11 mouse cellular contexts compared by ENCODE assay signal in genomic region chr10:99197607-99198305, GRCm38 (mm10).
DNase-seq lines count a peak whose midpoint lies in the region; ATAC-seq lines count a peak whose summit lies in the region.
"Had no signal": no experiment of that assay in that cellular context is flagged by ENCODE, and none has a peak within 500 bp of the region (broad histone marks: within the 10 kb centered on the region; RNA-seq: fewer than 3 reads in every experiment).

No protein-coding gene starts in this region.

- peak overlapping the region; percentile 68 for H3K27ac ChIP-seq in midbrain, embryonic 10.5 days (replicated peaks)
- H3K27ac ChIP-seq in midbrain, embryonic 16.5 days (ENCODE audit: low read length): no peak overlapping the region
- peak overlapping the region; percentile 43; the same call in 1 of the 2 replicates for H3K27ac ChIP-seq in forebrain, embryonic 12.5 days
- no peak overlapping the region for H3K27ac ChIP-seq in liver, embryonic 13.5 days
- H3K27ac ChIP-seq in limb, embryonic 10.5 days: no peak overlapping the region
- H3K27ac ChIP-seq: embryonic facial prominence, embryonic 13.5 days; kidney, postnatal 0 days; limb, embryonic 15.5 days had no signal

- H3K4me1 ChIP-seq in midbrain, embryonic 10.5 days: peaks cover 43% of the 10 kb centered on the region
- H3K4me1 ChIP-seq in midbrain, embryonic 16.5 days (ENCODE audit: control insufficient read depth, insufficient read depth, low read length): peaks cover 7% of the 10 kb centered on the region
- peaks cover 23% of the 10 kb centered on the region for H3K4me1 ChIP-seq in forebrain, embryonic 12.5 days
- peaks cover 42% of the 10 kb centered on the region for H3K4me1 ChIP-seq in liver, embryonic 13.5 days (replicated peaks)
- H3K4me1 ChIP-seq in limb, embryonic 10.5 days: peaks cover 57% of the 10 kb centered on the region

- H3K36me3 ChIP-seq in midbrain, embryonic 10.5 days: peaks cover 19% of the 10 kb centered on the region
- H3K36me3 ChIP-seq in midbrain, embryonic 16.5 days (ENCODE audit: control insufficient read depth, insufficient read depth, low read length): no peaks in the 10 kb centered on the region
- no peaks in the 10 kb centered on the region for H3K36me3 ChIP-seq in forebrain, embryonic 12.5 days (replicated peaks)
- no peaks in the 10 kb centered on the region for H3K36me3 ChIP-seq in liver, embryonic 13.5 days
- peaks cover 14% of the 10 kb centered on the region; the same call in 1 of the 2 replicates for H3K36me3 ChIP-seq in limb, embryonic 10.5 days

- WGBS in midbrain, embryonic 10.5 days: 74% methylated on average over 9 of the region's 9 CpGs
- 27% methylated on average over 9 of the region's 9 CpGs for WGBS in midbrain, embryonic 16.5 days
- 61% methylated on average over 9 of the region's 9 CpGs for WGBS in forebrain, embryonic 12.5 days
- 40% methylated on average over 9 of the region's 9 CpGs for WGBS in liver, embryonic 13.5 days (ENCODE audit: insufficient replicate concordance)
- WGBS in limb, embryonic 10.5 days: 84% methylated on average over 9 of the region's 9 CpGs

- no peak overlapping the region for H3K9ac ChIP-seq in midbrain, embryonic 16.5 days (ENCODE audit: low read depth, low read length)
- H3K9ac ChIP-seq in forebrain, embryonic 12.5 days: no peak overlapping the region
- no peak overlapping the region for H3K9ac ChIP-seq in liver, embryonic 13.5 days
- H3K9ac ChIP-seq: embryonic facial prominence, embryonic 13.5 days; limb, embryonic 15.5 days had no signal

- DNase-seq in midbrain, embryonic 10.5 days (ENCODE audit: low spot score): no peak
- DNase-seq in liver, embryonic 13.5 days: peak; percentile 28
- DNase-seq in limb, embryonic 10.5 days (ENCODE audit: low spot score): no peak
- DNase-seq in layer of hippocampus, adult 8-10 months (ENCODE audit: low spot score in 2 of 2): no peak

- no peaks in the 10 kb centered on the region for H3K27me3 ChIP-seq in midbrain, embryonic 10.5 days (ENCODE audit: low read depth, poor library complexity, severe bottlenecking)
- H3K27me3 ChIP-seq in midbrain, embryonic 16.5 days (ENCODE audit: control insufficient read depth, insufficient read depth, low read depth, low read length): no peaks in the 10 kb centered on the region
- H3K27me3 ChIP-seq in forebrain, embryonic 12.5 days: no peaks in the 10 kb centered on the region
- no peaks in the 10 kb centered on the region for H3K27me3 ChIP-seq in liver, embryonic 13.5 days
- no peaks in the 10 kb centered on the region for H3K27me3 ChIP-seq in limb, embryonic 10.5 days (ENCODE audit: low read depth, poor library complexity, severe bottlenecking)
- H3K27me3 ChIP-seq: embryonic facial prominence, embryonic 13.5 days; limb, embryonic 15.5 days had no signal

- H3K4me3 ChIP-seq in midbrain, embryonic 10.5 days: no peak overlapping the region
- H3K4me3 ChIP-seq in midbrain, embryonic 16.5 days (ENCODE audit: low read depth, low read length): no peak overlapping the region
- no peak overlapping the region for H3K4me3 ChIP-seq in forebrain, embryonic 12.5 days (replicated peaks)
- no peak overlapping the region for H3K4me3 ChIP-seq in liver, embryonic 13.5 days (replicated peaks)
- no peak overlapping the region for H3K4me3 ChIP-seq in limb, embryonic 10.5 days
- H3K4me3 ChIP-seq: embryonic facial prominence, embryonic 13.5 days; limb, embryonic 15.5 days had no signal

- no peak overlapping the region for H3K4me2 ChIP-seq in midbrain, embryonic 16.5 days (ENCODE audit: low read length)
- no peak overlapping the region for H3K4me2 ChIP-seq in forebrain, embryonic 12.5 days
- peak overlapping the region; percentile 32 for H3K4me2 ChIP-seq in liver, embryonic 13.5 days
- H3K4me2 ChIP-seq: embryonic facial prominence, embryonic 13.5 days; limb, embryonic 15.5 days had no signal

- ATAC-seq in midbrain, embryonic 16.5 days: no peak
- ATAC-seq in forebrain, embryonic 12.5 days (ENCODE audit: low FRiP score): peak; percentile 70
- peak; percentile 94 for ATAC-seq in liver, embryonic 13.5 days (ENCODE audit: low read depth)
- ATAC-seq in neutrophil, adult 5-6 weeks (ENCODE audit: extremely low read depth, insufficient number of reproducible peaks, low FRiP score, poor library complexity, severe bottlenecking): peak; percentile 36
- ATAC-seq in CD4-positive, CD25-positive, alpha-beta regulatory T cell, adult 4 months: no peak

- H3K9me3 ChIP-seq in midbrain, embryonic 10.5 days (replicated peaks): no peaks in the 10 kb centered on the region
- H3K9me3 ChIP-seq in midbrain, embryonic 16.5 days (replicated peaks; ENCODE audit: control insufficient read depth, low read length, poor library complexity, severe bottlenecking): no peaks in the 10 kb centered on the region
- H3K9me3 ChIP-seq in forebrain, embryonic 12.5 days: no peaks in the 10 kb centered on the region
- no peaks in the 10 kb centered on the region for H3K9me3 ChIP-seq in liver, embryonic 13.5 days (replicated peaks)
- no peaks in the 10 kb centered on the region for H3K9me3 ChIP-seq in limb, embryonic 10.5 days (replicated peaks)
- H3K9me3 ChIP-seq: embryonic facial prominence, embryonic 13.5 days; limb, embryonic 15.5 days had no signal

Comparison
In these comparisons a context has a peak if more than half of its experiments do, and no peak if none do; other contexts are left out.
1. H3K27ac ChIP-seq: peak in midbrain, embryonic 10.5 days (single experiment) and forebrain, embryonic 12.5 days (single experiment); none in midbrain, embryonic 16.5 days (single experiment), liver, embryonic 13.5 days (single experiment) and limb, embryonic 10.5 days (single experiment).
2. ATAC-seq: peak in forebrain, embryonic 12.5 days (single experiment), liver, embryonic 13.5 days (single experiment) and neutrophil, adult 5-6 weeks (single experiment); none in midbrain, embryonic 16.5 days (single experiment) and CD4-positive, CD25-positive, alpha-beta regulatory T cell, adult 4 months (single experiment).